Mouse (Mus musculus) heart, postnatal 0 days (tissue): Measurements from ENCODE around the gene Hdgfl2.

Experiments
- CTCF ChIP-seq: IDR thresholded peaks from 2 replicates; pipeline ENCODE4 v1.5.1; 2016; ENCODE audit warnings: antibody characterized with exemption, control low read depth, low read depth
- EP300 ChIP-seq: IDR thresholded peaks from 2 replicates; pipeline ENCODE4 v1.6.1; 2016; ENCODE audit warnings: antibody characterized with exemption, low read depth

GRCm38 (mm10) chr17:56032831-56033230, 46.6 kb upstream of the Hdgfl2 start:
- TF ChIP-seq CTCF (no peak), EP300 (no peak)
